Mouse (Mus musculus) lung, adult 2 months (tissue): ENCODE results near the gene Tmem41b.
"Not testable (repeated sequence)": the region's sequence is repeated elsewhere in the genome, so short reads cannot be mapped to it uniquely, and the experiment has no call there.

Experiments
- CTCF ChIP-seq: fragments of 200-500 bp; IDR thresholded peaks from 2 replicates; pipeline ENCODE4 v1.5.1; 2011; ENCODE audit warnings: mild to moderate bottlenecking, low read length, control low read depth; ENCODE audit not compliant: insufficient read depth
- POLR2A ChIP-seq: fragments of 200-500 bp; IDR thresholded peaks from 2 replicates; pipeline ENCODE4 v1.6.1; 2011; ENCODE audit warnings: low read depth, mild to moderate bottlenecking, control low read depth, low read length, borderline replicate concordance; ENCODE audit errors: extremely low read depth

- not testable (repeated sequence) for TF ChIP-seq CTCF, POLR2A
Measured at GRCm38 (mm10) chr7:109986775-109987174, at the start of gene Tmem41b.
